Mouse (Mus musculus) forebrain, postnatal 0 days (tissue): ENCODE measurements at regions not wholly inside any gene's neighbourhood (a gene's known extent, or its start where the extent isn't known, plus 50 kb on each side); places are given as distances from the start of the nearest gene placed in this dataset.

Experiments
- ATAC-seq: fragments of 200-750 bp; cut with Nextera tagmentation; 2 replicates; pipeline ENCODE4 v1.8.0; 2017; ENCODE audit warnings: mild to moderate bottlenecking, moderate library complexity
- DNase-seq: peaks from one replicate; pipeline ENCODE4 v3.0.0-alpha.2; 2015
- H3K27ac ChIP-seq: fragments of 300-500 bp; sonication (generic); 2 replicates; pipeline ENCODE4 v1.5.1; 2014; ENCODE audit warnings: low read depth, mild to moderate bottlenecking, antibody characterized with exemption, low read length, moderate library complexity, mixed read lengths
- H3K27me3 ChIP-seq: fragments of 300-500 bp; sonication (generic); 2 replicates; pipeline ENCODE4 v1.6.1; 2014; ENCODE audit warnings: mild to moderate bottlenecking, low read length, mixed read lengths; ENCODE audit not compliant: insufficient read depth
- H3K36me3 ChIP-seq: fragments of 300-500 bp; sonication (generic); 2 replicates; pipeline ENCODE4 v1.6.1; 2014; ENCODE audit warnings: mild to moderate bottlenecking, moderate library complexity; ENCODE audit not compliant: insufficient read depth
- H3K4me1 ChIP-seq: fragments of 300-500 bp; sonication (generic); 2 replicates; pipeline ENCODE4 v1.6.1; 2014; ENCODE audit warnings: antibody characterized with exemption; ENCODE audit not compliant: insufficient read depth
- H3K4me2 ChIP-seq: fragments of 300-500 bp; sonication (generic); 2 replicates; pipeline ENCODE4 v1.6.1; 2014; ENCODE audit warnings: low read depth, mild to moderate bottlenecking, moderate library complexity
- H3K4me3 ChIP-seq: fragments of 300-500 bp; sonication (generic); 2 replicates; pipeline ENCODE4 v1.5.1; 2014; ENCODE audit warnings: low read depth, low read length, mixed read lengths
- H3K9ac ChIP-seq: fragments of 300-500 bp; sonication (generic); 2 replicates; pipeline ENCODE4 v1.6.1; 2014; ENCODE audit warnings: mild to moderate bottlenecking
- H3K9me3 ChIP-seq: fragments of 300-500 bp; sonication (generic); 2 replicates; pipeline ENCODE4 v1.6.1; 2016; ENCODE audit warnings: low read length
- CTCF ChIP-seq: sonication (generic); IDR thresholded peaks from 2 replicates; pipeline ENCODE4 v1.5.1; 2016; ENCODE audit warnings: antibody characterized with exemption, control low read depth, low read depth
- WGBS: fragments of 180-500 bp; shearing (Covaris S2); extraction: QIAGEN DNeasy Blood & Tissue Kit; methylation state at CpG from one replicate; pipeline ENCODE4 v1.1.7; 2014; 5-methylcytosine and 5-hydroxymethylcytosine counted together

GRCm38 (mm10) chr6:100938376-100938775, 105.0 kb downstream of the Ppp4r2 start:
- Histone ChIP-seq H3K36me3 (no peaks in the 10 kb centered on the region), H3K27me3 (no peaks in the 10 kb centered on the region), H3K27ac (no peak overlapping the region), H3K4me2 (no peak overlapping the region), H3K4me3 (no peak overlapping the region), H3K9me3 (no peaks in the 10 kb centered on the region), H3K4me1 (no peaks in the 10 kb centered on the region), H3K9ac (no peak overlapping the region)
- ATAC-seq (no peak), DNase-seq (no peak)
- 69% methylated on average over 11 of the region's 11 CpGs for WGBS
- TF ChIP-seq CTCF, result no peak

- TF ChIP-seq CTCF, result no peak
- Histone ChIP-seq H3K9me3 (no peaks in the 10 kb centered on the region), H3K27ac (no peak overlapping the region), H3K4me3 (no peak overlapping the region), H3K9ac (no peak overlapping the region), H3K27me3 (no peaks in the 10 kb centered on the region), H3K4me2 (no peak overlapping the region), H3K4me1 (no peaks in the 10 kb centered on the region), H3K36me3 (no peaks in the 10 kb centered on the region)
- ATAC-seq (no peak; the same call in 1 of the 2 replicates), DNase-seq (no peak)
- WGBS, result 70% methylated on average over 12 of the region's 12 CpGs
Measured at GRCm38 (mm10) chr6:100939042-100939441, 105.6 kb downstream of the Ppp4r2 start.

- Histone ChIP-seq H3K9ac (no peak overlapping the region), H3K4me1 (no peaks in the 10 kb centered on the region), H3K4me2 (no peak overlapping the region), H3K9me3 (no peaks in the 10 kb centered on the region), H3K27ac (no peak overlapping the region), H3K4me3 (no peak overlapping the region), H3K27me3 (no peaks in the 10 kb centered on the region), H3K36me3 (no peaks in the 10 kb centered on the region)
- WGBS, result 81% methylated on average over 5 of the region's 5 CpGs
- TF ChIP-seq CTCF, result no peak
- DNase-seq, result no peak
- no peak for ATAC-seq
Measured at GRCm38 (mm10) chr6:100939766-100940165, 106.3 kb downstream of the Ppp4r2 start.

GRCm38 (mm10) chr6:100941686-100942085, 108.3 kb downstream of the Ppp4r2 start:
- H3K27ac ChIP-seq, result no peak overlapping the region
- no peaks in the 10 kb centered on the region for H3K9me3 ChIP-seq
- no peak for TF ChIP-seq CTCF
- no peaks in the 10 kb centered on the region for H3K4me1 ChIP-seq
- ATAC-seq, result no peak
- no peak overlapping the region for H3K4me2 ChIP-seq
- DNase-seq, result no peak
- no peaks in the 10 kb centered on the region for H3K36me3 ChIP-seq
- 84% methylated on average over 2 of the region's 2 CpGs for WGBS
- no peak overlapping the region for H3K4me3 ChIP-seq
- no peaks in the 10 kb centered on the region for H3K27me3 ChIP-seq
- H3K9ac ChIP-seq, result no peak overlapping the region

GRCm38 (mm10) chr6:100942956-100943355, 109.5 kb downstream of the Ppp4r2 start:
- TF ChIP-seq CTCF, result no peak
- no peaks in the 10 kb centered on the region for H3K27me3 ChIP-seq
- H3K9ac ChIP-seq, result no peak overlapping the region
- DNase-seq, result no peak
- WGBS, result 87% methylated on average over 6 of the region's 6 CpGs
- no peak overlapping the region for H3K4me2 ChIP-seq
- no peaks in the 10 kb centered on the region for H3K4me1 ChIP-seq
- no peak for ATAC-seq
- no peaks in the 10 kb centered on the region for H3K9me3 ChIP-seq
- no peak overlapping the region for H3K27ac ChIP-seq
- H3K36me3 ChIP-seq, result no peaks in the 10 kb centered on the region
- no peak overlapping the region for H3K4me3 ChIP-seq

GRCm38 (mm10) chr6:100945796-100946195, 112.4 kb downstream of the Ppp4r2 start:
- no peak for TF ChIP-seq CTCF
- no peak overlapping the region for H3K27ac ChIP-seq
- H3K9me3 ChIP-seq, result no peaks in the 10 kb centered on the region
- ATAC-seq, result no peak
- H3K9ac ChIP-seq, result no peak overlapping the region
- no peaks in the 10 kb centered on the region for H3K36me3 ChIP-seq
- DNase-seq, result no peak
- 78% methylated on average over 2 of the region's 2 CpGs for WGBS
- H3K4me1 ChIP-seq, result no peaks in the 10 kb centered on the region
- H3K4me3 ChIP-seq, result no peak overlapping the region
- no peak overlapping the region for H3K4me2 ChIP-seq
- H3K27me3 ChIP-seq, result no peaks in the 10 kb centered on the region

- Histone ChIP-seq H3K4me3 (no peak overlapping the region), H3K4me2 (no peak overlapping the region), H3K9ac (no peak overlapping the region), H3K27ac (no peak overlapping the region), H3K27me3 (no peaks in the 10 kb centered on the region), H3K9me3 (no peaks in the 10 kb centered on the region), H3K36me3 (no peaks in the 10 kb centered on the region), H3K4me1 (no peaks in the 10 kb centered on the region)
- TF ChIP-seq CTCF, result no peak
- no peak for ATAC-seq
- no peak for DNase-seq
- 47% methylated on average over 7 of the region's 7 CpGs for WGBS
Measured at GRCm38 (mm10) chr6:100948340-100948739, 114.9 kb downstream of the Ppp4r2 start.

GRCm38 (mm10) chr6:100951646-100952045, 118.2 kb downstream of the Ppp4r2 start:
- H3K4me2 ChIP-seq, result no peak overlapping the region
- H3K36me3 ChIP-seq, result no peaks in the 10 kb centered on the region
- TF ChIP-seq CTCF, result no peak
- H3K27ac ChIP-seq, result no peak overlapping the region
- no peak overlapping the region for H3K4me3 ChIP-seq
- H3K9me3 ChIP-seq, result no peaks in the 10 kb centered on the region
- ATAC-seq, result no peak
- no peaks in the 10 kb centered on the region for H3K27me3 ChIP-seq
- no peaks in the 10 kb centered on the region for H3K4me1 ChIP-seq
- H3K9ac ChIP-seq, result no peak overlapping the region
- 84% methylated on average over 5 of the region's 5 CpGs for WGBS
- no peak for DNase-seq
